Mouse (Mus musculus): ENCODE measurements at regions not wholly inside any gene's neighbourhood (a gene's known extent, or its start where the extent isn't known, plus 50 kb on each side); places are given as distances from the start of the nearest gene placed in this dataset.

GRCm38 (mm10) chr14:123066344-123066743 is 82.5 kb upstream of the Tmtc4 start:
- H3K4me1 ChIP-seq (replicated peaks): peaks cover 15% of the 10 kb centered on the region
- H3K9ac ChIP-seq: no peak overlapping the region
- H3K36me3 ChIP-seq: no peaks in the 10 kb centered on the region
- WGBS: 80% methylated on average over 4 of the region's 4 CpGs
- ATAC-seq (ENCODE audit: low read depth): no peak
- H3K9me3 ChIP-seq: no peaks in the 10 kb centered on the region
- no peak overlapping the region for H3K4me3 ChIP-seq
- no peak overlapping the region for H3K4me2 ChIP-seq
- H3K27ac ChIP-seq (replicated peaks): no peak overlapping the region
- H3K27me3 ChIP-seq: no peaks in the 10 kb centered on the region

- 23% methylated on average over 8 of the region's 8 CpGs for WGBS
- peak; percentile 71 for ATAC-seq (ENCODE audit: low read depth)
- no peak overlapping the region for H3K4me3 ChIP-seq
- H3K9ac ChIP-seq: no peak overlapping the region
- no peak overlapping the region for H3K27ac ChIP-seq (replicated peaks)
- H3K9me3 ChIP-seq: no peaks in the 10 kb centered on the region
- no peaks in the 10 kb centered on the region for H3K36me3 ChIP-seq
- H3K4me1 ChIP-seq (replicated peaks): peaks cover 15% of the 10 kb centered on the region
- H3K27me3 ChIP-seq: no peaks in the 10 kb centered on the region
- H3K4me2 ChIP-seq: peak overlapping the region; percentile 36
Measured at GRCm38 (mm10) chr14:123065566-123065965, 81.7 kb upstream of the Tmtc4 start.

GRCm38 (mm10) chr14:123065136-123065535 is 81.3 kb upstream of the Tmtc4 start:
- no peaks in the 10 kb centered on the region for H3K9me3 ChIP-seq
- no peak overlapping the region for H3K27ac ChIP-seq (replicated peaks)
- peak; percentile 89 for ATAC-seq (ENCODE audit: low read depth)
- WGBS: 10% methylated on average over 6 of the region's 6 CpGs
- peak overlapping the region; percentile 36 for H3K4me2 ChIP-seq
- no peaks in the 10 kb centered on the region for H3K27me3 ChIP-seq
- H3K36me3 ChIP-seq: no peaks in the 10 kb centered on the region
- no peak overlapping the region for H3K4me3 ChIP-seq
- peaks cover 15% of the 10 kb centered on the region for H3K4me1 ChIP-seq (replicated peaks)
- H3K9ac ChIP-seq: no peak overlapping the region

- no peak for ATAC-seq (ENCODE audit: low read depth)
- H3K9ac ChIP-seq: no peak overlapping the region
- no peaks in the 10 kb centered on the region for H3K36me3 ChIP-seq
- no peak overlapping the region for H3K27ac ChIP-seq (replicated peaks)
- no peaks in the 10 kb centered on the region for H3K27me3 ChIP-seq
- no peaks in the 10 kb centered on the region for H3K9me3 ChIP-seq
- WGBS: 81% methylated on average over 1 of the region's 1 CpGs
- H3K4me3 ChIP-seq: no peak overlapping the region
- no peak overlapping the region for H3K4me2 ChIP-seq
- H3K4me1 ChIP-seq (replicated peaks): peaks cover 15% of the 10 kb centered on the region
Measured at GRCm38 (mm10) chr14:123062908-123063307, 79.1 kb upstream of the Tmtc4 start.

GRCm38 (mm10) chr14:123056976-123057375 is 73.1 kb upstream of the Tmtc4 start:
- no peaks in the 10 kb centered on the region for H3K27me3 ChIP-seq
- H3K27ac ChIP-seq (replicated peaks): no peak overlapping the region
- WGBS: 84% methylated on average over 4 of the region's 4 CpGs
- no peaks in the 10 kb centered on the region for H3K36me3 ChIP-seq
- no peak for ATAC-seq (ENCODE audit: low read depth)
- no peak overlapping the region for H3K4me3 ChIP-seq
- no peaks in the 10 kb centered on the region for H3K9me3 ChIP-seq
- no peaks in the 10 kb centered on the region for H3K4me1 ChIP-seq (replicated peaks)
- H3K4me2 ChIP-seq: no peak overlapping the region
- H3K9ac ChIP-seq: no peak overlapping the region

GRCm38 (mm10) chr14:123048451-123048850 is 64.6 kb upstream of the Tmtc4 start:
- H3K27ac ChIP-seq (replicated peaks): no peak overlapping the region
- no peak overlapping the region for H3K4me3 ChIP-seq
- no peaks in the 10 kb centered on the region for H3K36me3 ChIP-seq
- no peak for ATAC-seq (ENCODE audit: low read depth)
- no peak overlapping the region for H3K4me2 ChIP-seq
- no peaks in the 10 kb centered on the region for H3K9me3 ChIP-seq
- H3K4me1 ChIP-seq (replicated peaks): no peaks in the 10 kb centered on the region
- no peaks in the 10 kb centered on the region for H3K27me3 ChIP-seq
- H3K9ac ChIP-seq: no peak overlapping the region

GRCm38 (mm10) chr14:123040046-123040445 is 56.2 kb upstream of the Tmtc4 start:
- no peak overlapping the region for H3K4me3 ChIP-seq
- no peak overlapping the region for H3K4me2 ChIP-seq
- no peaks in the 10 kb centered on the region for H3K9me3 ChIP-seq
- H3K9ac ChIP-seq: no peak overlapping the region
- H3K4me1 ChIP-seq (replicated peaks): no peaks in the 10 kb centered on the region
- H3K27me3 ChIP-seq: no peaks in the 10 kb centered on the region
- H3K27ac ChIP-seq (replicated peaks): no peak overlapping the region
- no peaks in the 10 kb centered on the region for H3K36me3 ChIP-seq
- ATAC-seq (ENCODE audit: low read depth): no peak

- H3K9ac ChIP-seq: no peak overlapping the region
- no peak overlapping the region for H3K4me2 ChIP-seq
- no peaks in the 10 kb centered on the region for H3K27me3 ChIP-seq
- no peak for ATAC-seq (ENCODE audit: low read depth)
- no peak overlapping the region for H3K4me3 ChIP-seq
- 0 out of 2 replicates have a peak, but pooled peaks cover 3% of the 10 kb centered on the region for H3K4me1 ChIP-seq (replicated peaks)
- no peaks in the 10 kb centered on the region for H3K36me3 ChIP-seq
- H3K9me3 ChIP-seq: no peaks in the 10 kb centered on the region
- 73% methylated on average over 2 of the region's 2 CpGs for WGBS
- no peak overlapping the region for H3K27ac ChIP-seq (replicated peaks)
Measured at GRCm38 (mm10) chr14:123037444-123037843, 53.6 kb upstream of the Tmtc4 start.
